Mouse (Mus musculus): Measurements from ENCODE around the gene Dclk2.
A peak's percentile ranks its signal among the peaks of the same experiment; 100 is the strongest.

The Dclk2 gene

DNA sequence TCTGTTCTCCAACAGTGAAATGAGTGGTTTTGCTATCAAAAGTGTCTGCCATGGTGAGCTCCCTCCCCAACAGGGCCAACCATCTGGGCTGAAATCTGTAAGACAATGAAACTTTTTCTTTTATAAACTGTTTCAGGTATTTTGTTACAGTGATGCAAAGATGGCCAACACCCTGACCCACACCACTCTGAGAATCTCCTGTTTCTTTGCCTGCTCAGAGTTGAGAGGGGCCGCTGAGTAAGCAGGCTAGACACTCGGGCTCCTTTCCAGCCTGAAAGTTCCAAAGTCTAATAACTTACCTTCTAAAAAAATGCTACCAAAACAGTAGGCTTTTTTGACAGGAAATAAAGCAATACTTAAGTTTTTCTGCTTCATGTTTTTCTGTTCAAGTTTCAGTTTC lies 78.2 kb downstream of the Dclk2 start:
- no peak for DNase-seq

DNA sequence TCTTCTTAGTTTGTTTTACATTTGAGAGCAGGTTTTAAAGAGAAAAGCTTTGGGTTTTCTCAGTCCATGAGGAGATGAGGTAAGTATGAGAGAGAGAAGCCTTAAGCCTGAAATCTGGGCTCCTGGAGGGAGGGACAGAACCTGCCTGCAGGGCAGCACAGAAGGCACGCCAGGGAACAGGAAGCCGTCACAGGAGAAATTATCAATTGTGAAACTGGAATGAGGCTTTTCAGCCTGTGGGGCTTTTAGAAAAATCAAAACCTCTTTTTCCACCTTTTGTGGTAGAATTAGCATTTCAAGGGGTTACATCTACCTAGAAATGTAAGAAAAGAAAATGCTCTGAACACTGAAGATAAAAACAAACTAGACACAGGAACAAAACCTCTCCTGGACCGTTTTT lies 81.0 kb downstream of the Dclk2 start:
- DNase-seq, result no peak

DNA sequence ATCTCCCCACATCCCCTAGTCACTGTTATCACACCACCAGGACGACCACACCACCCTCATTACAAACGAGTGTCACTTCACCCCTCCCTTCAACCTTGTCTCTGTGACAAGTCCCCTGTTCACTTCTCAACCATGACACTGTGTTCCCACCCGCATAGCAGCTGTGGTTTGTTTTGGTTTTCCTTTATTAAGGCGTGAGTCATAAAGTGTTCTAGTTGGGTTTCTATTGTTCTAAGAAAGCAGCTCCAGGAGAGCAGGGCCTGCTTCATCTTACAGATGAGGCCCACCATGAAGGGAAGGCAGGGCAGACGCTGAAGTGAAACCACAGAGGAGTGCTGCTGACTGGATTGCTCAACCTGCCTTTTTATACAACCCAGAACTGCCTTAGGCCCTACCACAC lies 83.3 kb downstream of the Dclk2 start:
- DNase-seq, result no peak

DNA sequence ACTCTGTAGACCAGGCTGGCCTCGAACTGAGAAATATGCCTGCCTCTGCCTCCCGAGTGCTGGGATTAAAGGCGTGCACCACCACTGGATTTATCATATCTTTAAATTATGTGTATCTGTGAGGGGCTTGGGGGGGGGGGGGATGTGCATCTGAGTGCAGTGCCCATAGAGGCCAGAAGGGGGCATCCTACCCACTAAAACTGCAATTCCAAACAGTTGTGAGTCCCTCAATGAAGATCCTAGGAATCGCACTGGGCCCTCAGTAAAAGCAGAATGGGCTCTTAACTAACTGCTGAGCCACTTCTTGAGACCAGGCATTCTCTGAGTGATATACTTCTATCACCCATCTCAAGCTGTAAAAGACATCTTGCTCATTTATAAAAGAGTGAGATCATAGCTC lies 85.5 kb downstream of the Dclk2 start:
- DNase-seq, result no peak

DNA sequence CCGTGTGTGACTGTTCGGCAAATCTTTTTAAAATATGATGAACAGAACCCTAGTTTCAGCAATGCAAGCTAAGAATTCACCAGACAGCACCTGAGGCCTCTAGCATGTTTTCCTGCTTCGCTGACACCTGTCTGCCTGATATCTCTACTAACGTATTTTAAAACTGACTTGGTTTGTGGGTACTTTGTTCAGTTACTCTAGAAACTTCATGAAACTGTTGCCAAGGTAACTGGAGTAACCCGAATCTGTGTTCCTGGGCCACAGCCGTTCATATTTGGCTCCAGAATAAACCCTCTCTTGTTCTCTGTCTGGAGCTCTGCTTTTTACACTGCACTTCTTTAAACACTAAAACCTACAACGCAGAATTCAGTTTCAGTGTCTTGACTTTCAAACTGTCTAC lies 86.3 kb downstream of the Dclk2 start:
- DNase-seq, result no peak

DNA sequence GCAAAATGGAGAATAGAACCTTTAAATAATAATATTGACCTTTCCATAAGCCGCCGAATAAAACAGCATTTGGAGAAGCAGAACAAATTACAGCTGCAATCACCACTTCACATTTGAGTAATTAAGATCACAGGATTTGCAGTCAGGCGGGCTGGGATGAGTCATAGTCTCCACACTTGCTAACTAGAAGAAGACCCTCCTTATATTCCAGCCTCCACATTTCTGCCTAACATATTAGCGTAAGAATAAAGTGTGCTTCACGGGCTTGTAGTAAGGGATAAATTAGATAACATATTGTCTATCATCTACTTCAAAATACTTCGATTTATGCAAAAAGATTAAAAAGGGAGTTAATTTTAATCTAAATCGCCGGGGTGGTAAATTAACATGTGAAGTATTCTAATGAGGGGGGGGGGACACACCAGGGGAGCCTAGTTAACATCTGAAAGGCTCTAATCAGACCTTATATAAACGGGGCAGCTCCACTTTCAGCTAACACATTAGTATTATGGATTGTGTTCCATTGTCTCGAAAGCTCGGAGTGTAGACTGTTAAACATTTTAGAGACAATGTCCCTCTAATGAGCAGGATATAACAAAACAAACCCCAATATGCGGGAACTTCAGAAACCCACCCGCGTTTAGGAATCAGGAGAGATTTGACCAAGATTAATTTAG lies 87.9 kb downstream of the Dclk2 start:
- DNase-seq, result no peak

DNA sequence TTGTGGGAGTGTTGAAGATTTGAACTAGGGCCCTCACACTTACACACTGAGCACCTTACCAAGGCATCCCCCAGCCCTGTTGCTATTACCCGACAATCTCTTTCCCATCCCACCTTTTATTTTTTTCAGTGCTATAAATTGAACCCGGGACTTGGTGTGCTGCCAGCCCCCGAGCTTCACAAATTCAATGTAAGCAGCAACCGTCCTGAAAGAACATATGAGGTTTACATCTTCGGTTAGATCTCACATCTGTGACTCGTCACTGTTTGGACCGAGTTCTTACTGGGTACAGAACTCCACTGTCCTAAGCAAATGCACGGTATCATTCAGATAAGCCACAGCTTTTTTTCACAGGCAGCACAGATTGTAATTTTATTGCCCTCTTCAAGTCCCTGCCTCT lies 88.5 kb downstream of the Dclk2 start:
- DNase-seq, result no peak

DNA sequence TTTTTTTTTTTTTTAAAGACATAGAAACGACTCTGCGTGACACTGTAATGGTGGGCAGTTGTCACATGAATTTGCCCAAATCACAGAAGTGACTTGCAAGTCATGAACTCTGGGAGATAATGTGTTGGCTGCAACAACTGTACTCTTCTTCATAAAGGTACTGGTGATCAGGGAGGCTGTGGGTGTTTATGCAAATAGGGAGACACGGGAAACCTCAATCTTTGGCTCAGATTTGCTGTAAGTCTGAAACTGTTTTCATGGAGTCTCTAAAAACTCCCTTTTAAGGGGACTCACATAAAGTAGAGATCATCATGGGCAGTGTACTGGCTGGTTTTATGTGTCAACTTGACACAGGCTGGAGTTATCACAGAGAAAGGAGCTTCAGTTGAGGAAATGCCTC lies 93.1 kb downstream of the Dclk2 start:
- no peak for DNase-seq

DNA sequence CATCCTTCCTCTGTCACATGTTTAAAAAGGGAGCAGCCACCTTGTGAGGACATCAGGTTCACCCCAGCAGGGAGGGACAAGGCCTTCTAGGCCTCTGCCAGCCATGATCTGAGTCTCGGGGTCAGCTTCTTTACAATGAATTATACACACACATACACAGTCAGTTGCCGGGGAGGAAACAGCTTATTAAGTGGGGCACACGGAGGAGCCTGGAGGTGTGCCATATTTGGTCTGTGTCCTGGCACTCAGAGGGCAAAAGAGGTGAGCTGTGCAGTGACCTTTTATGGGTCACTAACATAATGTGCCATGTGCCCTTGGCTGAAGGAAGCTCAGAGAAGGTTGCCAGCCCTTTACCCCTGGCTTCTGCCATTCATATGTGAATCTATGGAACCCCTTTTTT lies 99.3 kb downstream of the Dclk2 start:
- peak; percentile 28 for DNase-seq

DNA sequence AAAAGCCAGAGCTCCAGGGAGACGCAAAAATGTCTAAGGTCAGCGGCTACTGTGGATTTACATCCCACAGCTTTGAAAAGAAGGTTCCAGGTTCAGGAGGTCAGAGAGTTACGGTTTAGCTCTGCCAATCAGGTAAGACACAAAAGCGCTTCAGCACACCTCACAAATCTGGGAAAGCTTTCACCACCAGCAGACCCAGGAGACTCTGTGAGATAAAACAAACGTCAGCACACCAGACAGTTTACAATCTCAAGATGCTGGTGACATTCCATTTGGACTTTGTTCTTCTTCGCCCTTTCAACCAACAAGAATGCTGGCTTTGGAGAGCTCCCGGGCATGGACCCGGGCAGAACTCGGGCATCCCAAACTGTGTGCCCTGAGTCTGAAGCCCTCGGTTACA lies 100.3 kb downstream of the Dclk2 start:
- no peak for DNase-seq

DNA sequence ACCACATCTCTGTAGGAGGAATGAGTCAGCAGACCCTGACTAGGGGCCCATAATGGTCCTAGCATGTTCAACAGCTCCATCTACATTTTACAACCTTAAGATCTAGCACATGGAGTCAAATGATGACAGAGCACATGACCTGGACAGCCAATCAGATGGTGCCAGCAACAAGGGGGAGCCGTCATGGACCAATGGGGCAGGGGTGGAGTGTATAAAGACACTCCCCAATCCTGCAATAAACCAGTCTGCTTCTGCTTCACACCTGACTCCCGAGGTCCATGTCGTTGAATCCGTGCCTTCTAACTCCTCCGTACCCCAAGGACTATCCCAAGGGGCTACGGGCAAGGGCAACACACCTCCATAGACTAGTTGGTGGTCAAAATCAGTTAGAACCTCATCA lies 101.3 kb downstream of the Dclk2 start:
- no peak for DNase-seq

DNA sequence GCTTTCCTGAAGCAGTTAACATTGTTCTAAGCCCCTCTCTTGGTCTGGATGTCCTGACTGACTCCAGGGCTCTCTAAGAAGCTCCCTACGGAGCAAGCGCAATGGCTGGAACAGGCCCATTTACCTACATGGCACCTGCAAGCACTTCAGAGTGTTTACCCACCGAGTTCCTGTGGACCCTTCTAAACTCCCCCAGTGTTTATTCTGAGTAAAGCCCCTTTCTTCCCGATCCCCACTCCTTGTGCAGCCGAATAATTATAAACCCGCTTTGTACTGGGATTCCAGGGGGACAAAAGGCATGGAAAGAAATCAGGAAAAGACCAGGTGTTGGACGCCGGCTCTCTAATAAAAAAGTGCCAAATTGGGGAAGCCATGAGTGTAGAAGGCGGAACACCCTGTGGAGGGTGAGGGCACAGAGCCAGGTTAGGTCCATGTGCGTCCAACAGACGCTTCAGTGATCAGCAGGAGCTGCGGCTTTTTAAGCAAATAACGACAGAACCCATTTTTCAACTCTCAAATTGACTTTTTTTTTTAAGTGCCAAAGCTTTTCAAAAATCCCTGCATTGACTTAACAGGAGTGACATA lies 102.6 kb downstream of the Dclk2 start:
- DNase-seq, result peak; percentile 70

DNA sequence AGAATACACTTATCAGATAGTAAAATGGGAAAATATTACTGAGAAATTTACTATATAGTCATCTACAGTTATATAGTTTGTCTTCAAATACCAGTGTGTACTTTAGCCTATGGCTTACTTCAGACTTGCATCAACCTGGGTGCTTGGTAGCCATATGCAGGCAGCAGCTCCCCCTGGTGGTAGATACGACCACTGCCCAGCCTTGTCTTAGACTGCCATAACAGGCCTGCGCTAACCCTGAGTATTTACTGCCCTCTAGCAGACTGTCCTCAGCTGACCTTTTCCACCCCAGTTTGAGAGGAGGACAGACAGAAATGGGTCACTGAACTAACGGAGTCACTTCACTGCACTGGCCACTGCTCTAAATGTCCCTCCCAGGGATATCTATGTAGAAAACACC lies 108.0 kb downstream of the Dclk2 start:
- DNase-seq, result peak; percentile 77

DNA sequence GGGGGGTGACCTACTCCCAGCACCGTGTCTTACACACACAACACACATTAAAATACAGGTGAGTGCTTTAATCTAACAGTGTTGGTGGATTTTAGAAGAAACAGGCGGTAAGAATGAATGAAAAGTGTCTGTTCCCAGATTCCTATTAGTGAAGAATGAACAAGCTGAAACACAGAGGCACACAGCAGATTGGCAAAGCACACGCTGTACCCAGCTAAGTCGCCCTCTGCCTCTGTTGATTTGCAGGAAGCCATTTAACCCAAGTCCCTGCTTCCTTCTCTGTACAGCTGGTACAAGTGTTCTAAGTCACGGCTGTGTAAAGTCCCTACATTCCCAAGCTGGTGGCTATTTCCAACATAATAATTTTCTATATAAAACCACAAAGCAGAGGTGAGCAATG lies 109.7 kb downstream of the Dclk2 start:
- no peak for DNase-seq

DNA sequence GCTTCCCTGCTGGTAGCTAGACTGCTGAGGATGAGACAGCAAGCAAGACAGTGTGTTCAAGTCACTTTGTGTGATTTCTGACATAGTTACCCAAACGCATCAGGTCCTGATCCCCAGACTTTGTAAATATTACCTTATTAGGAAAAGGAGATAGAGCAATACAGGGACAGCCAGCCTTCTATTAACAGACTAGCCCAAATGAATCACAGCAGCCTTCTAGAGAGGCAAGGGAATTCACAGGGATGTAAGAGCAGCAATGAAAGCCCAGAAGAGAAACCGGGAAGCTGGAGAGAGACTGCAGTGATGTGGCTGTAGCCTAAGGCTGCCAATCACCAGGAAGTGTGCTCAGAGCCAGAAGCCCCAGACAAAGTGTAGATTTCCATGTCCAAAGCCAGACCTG lies 111.0 kb downstream of the Dclk2 start:
- DNase-seq, result no peak

DNA sequence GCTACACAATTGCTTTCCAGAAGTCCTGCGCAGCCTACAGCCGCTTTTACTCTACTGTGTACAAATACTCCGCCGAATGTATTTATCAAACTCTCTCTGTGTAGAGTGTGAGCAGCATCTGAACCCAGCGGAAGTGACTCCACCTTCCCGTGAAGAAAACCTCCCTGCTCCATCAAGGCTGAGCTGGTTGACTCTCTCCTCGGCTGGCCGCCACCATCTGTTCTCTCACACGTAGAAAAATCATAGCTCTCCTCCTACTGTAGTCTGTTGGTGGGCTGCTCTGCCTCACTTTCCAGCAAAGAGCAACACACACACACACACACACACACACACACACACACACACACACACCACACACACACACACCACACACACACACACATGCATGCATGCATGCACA lies 111.5 kb downstream of the Dclk2 start:
- no peak for DNase-seq

DNA sequence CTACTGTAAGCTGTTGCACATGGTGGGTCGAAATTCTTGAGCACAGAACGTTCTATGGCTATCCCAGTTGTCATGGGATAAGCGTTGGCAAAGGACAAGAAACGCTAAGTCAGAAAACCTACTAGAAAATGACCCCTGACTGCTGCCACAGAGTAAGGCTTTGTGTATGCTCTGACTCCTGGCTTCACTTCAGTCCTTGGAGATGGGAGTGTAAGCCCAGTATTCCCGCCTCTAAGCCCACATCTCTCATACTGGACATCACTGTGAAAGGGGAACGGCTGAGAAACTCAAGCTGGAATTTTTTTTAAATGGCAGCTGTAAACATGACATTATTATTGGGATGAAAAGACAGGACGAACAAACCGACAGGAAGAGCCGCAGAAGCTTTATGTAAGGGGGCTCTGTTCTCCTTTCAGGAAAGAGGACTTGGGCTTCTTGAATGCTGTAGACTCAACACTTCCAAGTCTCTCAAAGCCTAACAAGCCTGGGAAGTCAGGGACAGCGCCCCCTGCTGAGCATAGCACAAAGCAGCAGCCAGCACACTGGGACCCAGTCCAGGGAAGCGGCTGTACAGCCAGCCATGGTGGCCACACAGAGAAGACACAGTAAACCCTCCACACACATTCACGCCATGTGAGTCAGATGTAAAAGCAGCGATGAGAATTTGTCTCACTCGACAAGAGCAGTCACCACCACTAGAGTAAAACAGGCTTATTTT lies 112.7 kb downstream of the Dclk2 start:
- peak; percentile 61 for DNase-seq

DNA sequence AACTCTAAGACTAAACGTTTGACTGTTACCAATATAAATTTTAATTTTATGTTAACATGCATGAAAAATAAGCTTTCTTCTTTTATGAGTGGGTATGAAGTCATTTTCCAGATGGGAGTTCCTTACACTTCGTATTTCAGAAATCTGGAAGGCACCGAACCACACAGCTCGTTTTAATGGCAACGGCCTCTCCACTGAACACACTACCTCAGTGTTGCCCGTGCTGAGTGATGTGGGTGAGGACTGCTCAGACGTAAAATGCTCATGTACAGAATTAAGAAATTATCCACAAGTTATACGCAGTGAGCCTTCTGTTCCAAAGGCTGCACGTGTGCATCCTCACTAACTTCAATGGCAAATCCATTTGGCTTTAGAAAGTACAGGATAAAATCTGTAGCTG lies 113.8 kb downstream of the Dclk2 start:
- no peak for DNase-seq

DNA sequence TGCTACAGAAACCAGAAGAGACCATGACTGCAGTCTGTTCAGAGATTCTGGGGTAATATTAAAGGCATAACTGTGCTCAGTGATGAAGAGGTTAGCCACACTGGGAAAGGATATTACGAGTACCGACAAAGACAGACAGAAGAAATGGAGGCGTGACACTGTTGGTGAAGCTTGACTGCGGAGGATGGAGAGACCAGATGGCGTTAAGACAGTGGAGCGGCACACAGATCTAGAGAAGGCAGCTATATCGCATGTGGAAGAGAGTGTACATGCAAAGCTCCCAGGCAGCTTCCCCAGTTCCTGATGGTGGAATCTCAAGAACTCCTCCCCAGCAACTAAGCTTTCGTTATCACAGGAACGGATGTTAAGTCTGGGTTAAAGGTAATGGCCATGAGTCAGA lies 116.4 kb downstream of the Dclk2 start:
- DNase-seq, result no peak

DNA sequence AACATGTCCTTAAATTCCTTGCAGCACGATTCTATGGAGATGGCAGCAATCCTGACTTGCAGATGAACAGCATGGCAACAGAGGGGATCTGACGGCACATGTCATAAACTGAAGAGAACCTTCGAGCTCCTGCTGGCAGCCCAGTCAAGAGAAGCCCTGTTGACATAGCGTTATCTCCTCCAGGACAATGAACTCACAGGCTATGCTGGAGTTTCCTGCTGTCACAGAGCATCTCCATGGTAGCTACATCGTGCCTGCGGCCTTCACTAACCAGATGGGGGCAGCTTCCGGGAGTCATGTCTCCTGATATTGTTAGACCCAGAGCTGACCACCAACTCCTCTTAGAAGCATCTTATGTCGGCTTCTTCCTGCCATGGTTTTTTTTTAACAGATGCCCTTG lies 117.8 kb downstream of the Dclk2 start:
- DNase-seq, result no peak

DNA sequence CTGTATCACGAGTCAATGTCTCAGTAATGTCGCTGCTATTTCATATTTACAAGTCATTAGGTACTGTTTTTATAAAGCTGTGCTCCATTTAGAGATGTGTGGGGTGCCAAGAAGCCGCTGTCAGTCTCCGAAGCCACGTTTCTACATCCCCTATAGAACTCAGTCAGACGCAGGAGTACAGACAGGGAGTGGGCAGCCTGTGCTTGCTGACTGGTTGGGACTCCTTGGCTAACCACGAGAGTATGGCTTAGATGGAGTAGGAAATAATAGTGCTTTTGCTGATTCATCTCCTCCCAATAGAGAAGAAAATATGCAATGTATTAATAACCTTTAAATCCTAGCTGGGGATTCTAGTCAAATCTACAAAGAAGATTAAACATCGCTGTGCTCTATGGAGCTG lies 119.8 kb downstream of the Dclk2 start:
- no peak for DNase-seq

DNA sequence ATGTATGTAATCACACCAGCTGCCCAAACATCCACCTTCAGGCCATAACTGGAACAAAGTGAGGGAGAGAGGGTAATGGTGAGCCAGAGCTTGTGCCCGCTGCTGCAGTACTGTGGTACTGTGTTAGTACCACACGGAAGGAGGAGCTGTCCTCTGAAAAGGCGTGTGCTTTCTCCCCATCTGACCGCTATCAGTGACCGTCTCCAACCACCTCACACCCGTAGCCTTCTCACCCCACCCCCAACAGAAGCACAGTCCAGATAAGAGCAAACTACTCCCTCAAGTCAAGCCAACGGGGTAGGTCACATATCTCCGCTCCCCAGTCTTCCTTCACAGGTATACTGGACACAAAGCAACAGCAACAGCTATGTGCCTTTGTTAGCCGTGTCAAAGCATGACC lies 121.6 kb downstream of the Dclk2 start:
- no peak for DNase-seq

DNA sequence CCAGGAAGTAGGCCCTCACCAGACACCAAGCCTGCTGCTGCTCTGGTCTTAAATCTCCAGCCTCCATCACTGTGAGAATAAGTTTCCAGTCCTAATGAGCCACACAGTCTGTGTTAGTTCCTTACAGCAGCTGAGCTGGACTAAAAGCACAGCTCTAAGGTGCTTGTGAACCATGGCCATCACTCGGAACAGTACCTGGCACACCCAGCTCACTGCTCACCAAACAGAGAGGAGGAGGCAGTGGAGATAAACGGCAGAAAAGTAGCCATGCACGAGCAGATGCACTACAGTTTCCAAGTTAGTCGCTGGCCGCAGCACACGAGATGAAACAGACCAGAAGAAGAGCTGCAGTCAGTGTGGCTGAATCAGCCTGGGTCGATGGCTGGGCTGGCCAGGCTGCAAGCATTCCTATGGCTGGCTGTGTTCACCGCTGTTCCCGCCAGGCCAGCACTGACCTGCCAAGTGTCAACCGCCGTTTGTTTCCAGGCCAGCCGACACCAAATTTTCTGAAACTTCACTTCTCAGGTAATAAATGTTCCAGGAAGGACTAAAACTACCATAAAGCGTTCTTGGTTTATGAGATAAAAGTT lies 122.7 kb downstream of the Dclk2 start:
- no peak for DNase-seq

DNA sequence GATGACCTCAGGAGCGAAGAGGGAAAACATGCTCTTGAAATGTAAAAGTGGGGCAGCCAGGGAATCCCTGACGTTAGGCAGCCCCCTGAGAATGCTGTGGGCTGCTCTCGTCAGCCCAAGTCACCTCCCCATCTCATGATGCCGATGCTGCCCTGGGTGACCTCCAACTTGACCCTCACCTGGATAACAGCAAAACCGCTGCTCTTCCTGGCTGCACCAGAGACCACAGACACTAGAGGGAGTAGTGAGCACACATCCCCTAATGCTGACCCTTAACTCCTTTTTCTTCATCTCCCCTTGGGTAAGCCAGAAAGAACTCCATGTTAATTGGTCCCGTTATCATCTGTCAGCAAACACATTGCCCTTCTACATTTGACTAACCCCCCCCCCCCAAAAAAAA lies 123.9 kb downstream of the Dclk2 start:
- DNase-seq, result no peak
